Mouse (Mus musculus): ENCODE results near the gene Rfc3.
"Not testable (repeated sequence)": the region's sequence is repeated elsewhere in the genome, so short reads cannot be mapped to it uniquely, and the experiment has no call there.

The Rfc3 gene

GRCm38 (mm10) chr5:151650700-151651410, at the start of gene Rfc3:
TSS of gene Rfc3 (minus strand) at chr5:151651242.
- DNase-seq, result peak; percentile 96 to 98

GRCm38 (mm10) chr5:151693636-151694035, 42.6 kb upstream of the Rfc3 start:
- DNase-seq, result not testable (repeated sequence)

GRCm38 (mm10) chr5:151686606-151687525, 35.8 kb upstream of the Rfc3 start:
- DNase-seq, result peak; percentile 81 to 85

DNA sequence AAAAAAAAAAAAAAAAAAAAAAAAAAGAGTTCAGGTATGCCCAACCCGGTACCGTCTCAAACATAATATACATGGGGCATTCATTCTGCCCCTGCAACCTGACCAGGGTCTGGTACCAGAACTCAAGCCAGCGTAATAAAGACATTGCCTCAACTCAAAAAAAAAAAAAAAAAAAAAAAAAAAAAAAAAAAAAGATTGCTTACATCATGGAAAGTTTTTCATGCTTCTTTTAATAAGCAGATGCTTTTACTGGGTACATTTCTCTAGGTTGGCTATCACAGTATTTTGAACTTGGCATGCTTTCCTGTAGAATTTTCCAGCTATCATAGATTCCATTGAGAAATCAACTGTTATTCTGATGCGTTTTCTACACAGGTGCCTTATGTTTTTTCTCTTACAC, 11.2 kb upstream of the Rfc3 start:
- DNase-seq, result no peak

- no peak for DNase-seq
Measured at GRCm38 (mm10) chr5:151651411-151651784, 356 bp upstream of the Rfc3 start.

DNA sequence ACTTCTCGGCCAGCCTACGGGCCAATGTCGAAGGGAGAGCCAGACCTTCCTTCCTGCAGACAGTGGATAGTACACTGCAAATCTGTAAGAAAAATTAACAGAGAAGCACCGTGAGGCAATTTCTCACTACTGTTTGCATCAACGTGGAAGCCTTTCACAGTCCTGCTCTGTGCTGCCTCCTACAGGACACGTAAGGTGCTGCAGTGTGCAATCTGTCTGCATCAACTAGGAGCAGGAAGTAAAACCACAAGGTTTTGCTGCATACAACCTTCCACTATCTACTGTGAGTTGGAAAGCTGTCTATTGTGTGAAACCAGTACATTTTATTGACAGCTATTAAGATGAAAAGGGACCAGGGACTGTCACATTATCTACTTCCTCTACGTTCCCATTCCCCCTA, 6.2 kb downstream of the Rfc3 start:
- DNase-seq, result no peak

- DNase-seq, result no peak
Measured at GRCm38 (mm10) chr5:151642867-151643266, 8.2 kb downstream of the Rfc3 start.

DNA sequence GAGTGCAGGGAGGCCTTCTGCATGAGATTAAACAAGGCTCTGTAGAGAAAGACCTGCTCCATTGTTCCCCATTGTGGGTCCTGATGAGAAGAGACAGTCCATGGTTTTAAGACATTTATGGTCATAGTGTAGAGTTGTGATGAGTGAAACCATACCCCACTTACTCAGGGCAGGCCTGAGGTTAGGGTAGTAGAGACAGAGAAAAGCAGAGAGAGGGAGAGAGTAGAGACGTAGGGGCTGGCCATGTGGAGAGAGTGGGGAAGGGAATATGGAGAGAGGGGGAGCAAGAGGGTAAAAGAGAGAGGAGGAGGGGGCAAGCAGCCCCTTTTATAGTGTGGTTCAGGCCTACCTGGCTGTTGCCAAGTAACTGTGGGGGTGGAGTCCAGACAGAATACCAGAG, 8.9 kb downstream of the Rfc3 start:
- DNase-seq, result no peak

DNA sequence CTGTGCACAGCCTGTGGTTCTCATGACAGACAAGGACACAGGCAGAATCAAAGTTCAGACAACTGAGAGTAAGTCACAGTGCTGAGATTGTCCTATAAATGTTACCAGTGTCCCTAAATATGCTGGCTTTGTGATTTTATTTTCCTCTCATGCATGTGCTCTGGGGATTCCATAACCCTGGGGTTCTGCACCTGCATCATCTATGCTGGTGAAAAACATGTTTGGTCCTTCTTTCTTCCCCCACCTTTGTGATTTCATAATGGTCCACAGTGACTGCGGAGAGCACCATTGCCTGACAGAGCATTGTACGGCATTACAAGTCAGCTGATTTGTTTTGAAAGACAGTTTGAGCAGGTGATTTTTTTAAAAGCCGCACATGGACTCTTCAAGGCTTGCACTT, 45.1 kb downstream of the Rfc3 start, which contains the start of gene Vmn2r18:
Vmn2r18 (minus strand) TSS at position 101 of the 400 bp plus-strand sequence.
- no peak for DNase-seq

DNA sequence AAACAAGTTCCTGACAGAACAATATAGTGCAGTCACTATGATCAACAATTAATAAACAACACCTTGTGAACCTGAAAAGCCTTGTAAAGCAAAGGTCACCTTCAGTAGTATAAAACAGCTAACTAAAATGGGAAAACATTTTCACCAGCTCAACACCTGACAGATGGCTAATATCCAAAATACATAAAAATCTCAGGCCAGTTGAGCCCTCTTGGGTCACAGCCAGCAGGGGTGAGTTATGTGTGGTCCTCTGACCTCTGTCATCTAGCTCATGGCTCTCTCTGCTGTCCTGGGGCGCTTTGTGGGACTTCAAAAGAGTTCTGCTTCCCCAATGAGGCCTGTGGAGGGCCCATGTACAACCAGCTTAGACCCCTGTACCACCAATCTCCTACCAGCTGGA, 49.3 kb downstream of the Rfc3 start:
- DNase-seq, result no peak
